Mouse (Mus musculus) CH12.LX (cell line): ENCODE results near the gene Trim69.

Source experiments
- CTCF ChIP-seq, 2 experiments: IDR thresholded peaks in 1 of 2; conservative IDR thresholded peaks in 1 of 2; 2 replicates each; pipeline ENCODE4 v1.5.1; 2011 to 2012; ENCODE audit warnings: low read depth in 2 of 2, low read length in 2 of 2, improper control_type of control experiment in 1 of 2, inconsistent platforms in 1 of 2, mild to moderate bottlenecking in 1 of 2, moderate library complexity in 1 of 2
- EP300 ChIP-seq: IDR thresholded peaks from 2 replicates; pipeline ENCODE4 v1.6.1; 2011; ENCODE audit warnings: low read length, improper control_type of control experiment
- GABPA ChIP-seq: IDR thresholded peaks from 2 replicates; pipeline ENCODE4 v1.6.1; 2012; ENCODE audit warnings: low read depth, low read length, improper control_type of control experiment, inconsistent platforms; ENCODE audit not compliant: insufficient replicate concordance
- JUND ChIP-seq: conservative IDR thresholded peaks from 2 replicates; pipeline ENCODE4 v1.6.1; 2011; ENCODE audit warnings: low read depth, low read length, improper control_type of control experiment
- MYC ChIP-seq: IDR thresholded peaks from 2 replicates; pipeline ENCODE4 v1.6.1; 2011; ENCODE audit warnings: low read depth, mild to moderate bottlenecking, improper control_type of control experiment, low read length
- NRF1 ChIP-seq: IDR thresholded peaks from 2 replicates; pipeline ENCODE4 v1.6.1; 2014; ENCODE audit warnings: low read depth, mild to moderate bottlenecking, inconsistent platforms, low read length, improper control_type of control experiment, moderate library complexity
- POLR2A ChIP-seq: IDR thresholded peaks from 2 replicates; pipeline ENCODE4 v1.6.1; 2011; ENCODE audit warnings: low read depth, mild to moderate bottlenecking, improper control_type of control experiment, low read length
- TCF12 ChIP-seq: IDR thresholded peaks from 2 replicates; pipeline ENCODE4 v1.6.1; 2014; ENCODE audit warnings: low read depth, mild to moderate bottlenecking, inconsistent platforms, low read length, improper control_type of control experiment
- USF1 ChIP-seq: IDR thresholded peaks from 2 replicates; pipeline ENCODE4 v1.6.1; 2014; ENCODE audit warnings: low read depth, mild to moderate bottlenecking, inconsistent platforms, low read length, improper control_type of control experiment
- ZC3H11A ChIP-seq: IDR thresholded peaks from 2 replicates; pipeline ENCODE4 v1.6.1; 2012; ENCODE audit warnings: low read depth, mild to moderate bottlenecking, inconsistent platforms, low read length, improper control_type of control experiment
- ZMIZ1 ChIP-seq: IDR thresholded peaks from 2 replicates; pipeline ENCODE4 v1.6.1; 2012; ENCODE audit warnings: low read depth, mild to moderate bottlenecking, inconsistent platforms, low read length, improper control_type of control experiment

GRCm38 (mm10) chr2:122221798-122222197 lies 61.3 kb downstream of the Trim69 start:
- TF ChIP-seq MYC (no peak), EP300 (no peak), CTCF (conservative IDR thresholded peaks at IDR 0.05 in 1 of 2, IDR thresholded peaks at IDR 0.05 in 1 of 2; ENCODE audit: low read depth in 2 of 2, low read length in 2 of 2) (no peak), NRF1 (no peak), ZC3H11A (no peak), ZMIZ1 (no peak), USF1 (no peak), JUND (no peak), POLR2A (no peak), TCF12 (no peak), GABPA (no peak)
